Mouse (Mus musculus) cortical plate, adult 2 months (tissue): ENCODE measurements around the gene Aaed1.

Experiments used
- CTCF ChIP-seq: fragments of 200-500 bp; IDR thresholded peaks from 2 replicates; pipeline ENCODE4 v1.5.1; 2011; ENCODE audit warnings: mild to moderate bottlenecking, control low read depth, low read length; ENCODE audit not compliant: insufficient read depth; ENCODE audit errors: extremely low read depth
- POLR2A ChIP-seq: fragments of 200-500 bp; IDR thresholded peaks from 2 replicates; pipeline ENCODE4 v1.6.1; 2011; ENCODE audit warnings: mild to moderate bottlenecking, low read length, control low read depth; ENCODE audit not compliant: insufficient read depth; ENCODE audit errors: extremely low read depth

GRCm38 (mm10) chr13:64248775-64249524 is 63.6 kb downstream of the Aaed1 start:
- TF ChIP-seq CTCF: peak; percentile 61
- TF ChIP-seq POLR2A: no peak
